Mouse (Mus musculus) megakaryocyte, embryonic 14.5 days (primary cell): ENCODE results near the gene Cd164. TPM values are rescaled to one million over a fixed set of nuclear protein-coding genes. Genes with fewer than 3 reads are reported as not detected.

Experiments
- H3K27me3 ChIP-seq: replicated peaks from 2 replicates; pipeline ENCODE3; 2012; ENCODE audit warnings: inconsistent platforms
- H3K36me3 ChIP-seq: replicated peaks from 2 replicates; pipeline ENCODE3; 2012; ENCODE audit warnings: low read length, inconsistent platforms, mixed read lengths
- H3K4me1 ChIP-seq: 2 replicates; pipeline ENCODE4 v1.6.1; 2012; ENCODE audit warnings: inconsistent platforms
- H3K4me3 ChIP-seq: replicated peaks from 2 replicates; pipeline ENCODE3; 2012; ENCODE audit warnings: moderate library complexity, mild to moderate bottlenecking, inconsistent platforms
- H3K9me3 ChIP-seq: 2 replicates; pipeline ENCODE4 v1.6.1; 2012; ENCODE audit warnings: inconsistent platforms
- FLI1 ChIP-seq: IDR thresholded peaks from 2 replicates; pipeline ENCODE4 v1.6.1; 2012; ENCODE audit warnings: low read length, inconsistent platforms, mixed read lengths
- GATA1 ChIP-seq: IDR thresholded peaks from 3 replicates; pipeline ENCODE4 v1.6.1; 2012; ENCODE audit warnings: mixed read lengths, low read length, inconsistent platforms, borderline replicate concordance
- polyA plus RNA-seq: library from polyadenylated mRNA; stranded (reverse); fragments of >175 nt; gene quantifications from 2 replicates; pipeline ENCODE4 v1.2.3, GENCODE M21; 2012; ENCODE audit warnings: low replicate concordance; ENCODE audit not compliant: insufficient read depth

Cd164 gene
- polyA plus RNA-seq: 56.7 and 184 TPM in 2 replicates

DNA sequence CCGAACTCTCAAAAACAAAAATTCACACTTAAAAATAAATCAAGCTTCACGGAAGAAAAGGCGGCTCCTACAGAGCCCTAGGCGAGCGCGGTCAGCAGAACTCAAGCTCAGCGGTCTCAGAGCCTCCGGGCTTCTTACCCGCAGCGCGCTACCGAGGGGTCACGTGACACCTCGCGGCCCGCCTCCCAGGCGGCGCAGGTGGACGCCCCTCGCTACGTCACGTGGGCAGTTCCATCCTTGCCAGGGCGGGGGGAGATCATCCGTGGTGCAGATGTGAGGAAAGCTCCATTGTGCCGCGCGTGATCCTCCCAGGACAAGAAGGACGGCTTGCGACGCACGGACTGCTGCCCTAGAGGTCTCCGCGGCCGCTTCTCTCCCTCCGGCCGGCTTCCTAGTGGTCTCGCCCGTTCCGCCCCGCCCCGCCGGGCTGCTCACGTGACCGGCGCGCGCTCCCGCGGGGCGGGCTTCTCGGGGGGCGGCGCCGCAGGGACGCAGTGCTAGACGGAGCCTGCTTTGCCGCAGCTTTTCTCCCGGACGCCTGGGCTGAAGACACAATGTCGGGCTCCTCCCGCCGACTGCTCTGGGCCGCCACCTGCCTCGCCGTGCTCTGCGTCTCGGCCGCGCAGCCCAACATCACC lies at the start of gene Cd164:
TSS of gene Cd164 (plus strand) at position 434 of the 638 bp plus-strand sequence.
- Histone ChIP-seq H3K9me3 (no peaks in the 10 kb centered on the region), H3K27me3 (peaks cover 2% of the 10 kb centered on the region), H3K4me3 (peak within 1 kb of the TSS; percentile 99), H3K4me1 (peaks cover 35% of the 10 kb centered on the region), H3K36me3 (peaks cover 7% of the 10 kb centered on the region)
- TF ChIP-seq FLI1: no peak
- no peak for TF ChIP-seq GATA1

DNA sequence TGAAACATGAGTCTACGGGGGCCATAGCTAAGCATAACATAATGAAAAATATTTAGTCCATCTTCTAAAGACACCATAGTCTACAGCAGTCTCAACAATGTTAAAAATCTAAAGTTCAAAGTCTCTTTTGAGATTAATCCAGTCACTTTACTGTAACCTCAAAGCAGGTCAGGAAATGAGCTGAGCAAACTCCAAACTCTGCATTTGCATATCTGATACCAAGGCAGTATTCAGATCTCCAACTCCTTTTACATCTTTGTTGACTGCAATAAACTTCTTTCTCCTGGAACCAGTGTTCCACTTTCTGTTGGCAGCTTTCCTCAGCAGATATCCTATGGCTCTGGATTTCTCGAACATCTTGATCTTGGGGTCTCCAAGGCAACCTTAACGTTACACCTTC lies 48.5 kb upstream of the Cd164 start:
- H3K4me3 ChIP-seq: no peak overlapping the region
- H3K9me3 ChIP-seq: no peaks in the 10 kb centered on the region
- peaks cover 1% of the 10 kb centered on the region for H3K27me3 ChIP-seq
- peaks cover 23% of the 10 kb centered on the region for H3K36me3 ChIP-seq
- peaks cover 38% of the 10 kb centered on the region for H3K4me1 ChIP-seq
- TF ChIP-seq GATA1 (no peak), FLI1 (no peak)

DNA sequence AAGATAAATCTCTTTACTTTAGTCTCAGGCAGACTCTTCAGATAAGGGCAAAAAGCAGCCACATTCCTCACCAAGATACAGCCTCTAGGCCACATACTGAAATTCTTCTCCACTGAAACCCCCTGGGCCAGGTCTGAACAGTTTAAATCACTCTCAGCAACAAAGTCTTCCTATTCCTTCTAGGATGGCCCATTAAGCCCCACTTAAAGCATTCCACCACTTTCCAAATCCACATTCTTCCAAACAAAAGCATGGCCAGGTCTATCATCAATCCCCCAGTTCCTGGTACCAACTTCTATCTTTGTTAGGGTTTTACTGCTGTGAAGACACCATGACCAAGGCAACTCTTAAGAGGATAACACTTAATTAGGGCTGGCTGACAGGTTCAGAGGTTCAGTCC lies 46.7 kb upstream of the Cd164 start:
- TF ChIP-seq GATA1 (no peak), FLI1 (no peak)
- peaks cover 56% of the 10 kb centered on the region for H3K4me1 ChIP-seq
- no peaks in the 10 kb centered on the region for H3K9me3 ChIP-seq
- peaks cover 5% of the 10 kb centered on the region for H3K27me3 ChIP-seq
- no peak overlapping the region for H3K4me3 ChIP-seq
- peaks cover 11% of the 10 kb centered on the region for H3K36me3 ChIP-seq

DNA sequence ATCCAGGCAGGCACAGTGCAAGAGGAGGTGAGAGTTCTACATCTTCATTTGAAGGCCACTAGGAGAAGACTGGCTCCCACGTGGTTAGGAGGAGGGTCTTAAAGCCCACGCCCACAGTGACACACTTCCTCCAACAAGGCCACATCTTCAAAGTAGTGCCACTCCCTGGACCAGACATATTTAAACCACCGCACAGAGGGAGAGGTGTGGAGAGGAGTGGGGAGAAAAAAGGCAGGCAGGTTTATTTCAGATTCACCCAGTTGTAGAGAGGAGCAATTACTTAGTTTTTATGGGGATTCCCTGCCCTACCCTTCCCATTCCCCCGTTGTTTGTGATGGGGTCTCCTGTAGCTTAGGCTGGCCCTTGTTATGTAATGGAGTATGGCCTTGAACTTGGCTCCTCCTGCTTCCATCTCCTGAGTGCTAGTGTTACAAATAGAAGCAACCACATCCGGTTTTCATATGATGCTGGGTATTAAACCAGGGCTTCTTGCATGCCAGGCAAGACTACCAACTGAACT lies 46.2 kb upstream of the Cd164 start:
- peak overlapping the region; percentile 12 for H3K4me3 ChIP-seq
- H3K9me3 ChIP-seq: no peaks in the 10 kb centered on the region
- H3K27me3 ChIP-seq: peaks cover 6% of the 10 kb centered on the region
- peaks cover 9% of the 10 kb centered on the region for H3K36me3 ChIP-seq
- peaks cover 61% of the 10 kb centered on the region for H3K4me1 ChIP-seq
- TF ChIP-seq FLI1: no peak
- no peak for TF ChIP-seq GATA1

DNA sequence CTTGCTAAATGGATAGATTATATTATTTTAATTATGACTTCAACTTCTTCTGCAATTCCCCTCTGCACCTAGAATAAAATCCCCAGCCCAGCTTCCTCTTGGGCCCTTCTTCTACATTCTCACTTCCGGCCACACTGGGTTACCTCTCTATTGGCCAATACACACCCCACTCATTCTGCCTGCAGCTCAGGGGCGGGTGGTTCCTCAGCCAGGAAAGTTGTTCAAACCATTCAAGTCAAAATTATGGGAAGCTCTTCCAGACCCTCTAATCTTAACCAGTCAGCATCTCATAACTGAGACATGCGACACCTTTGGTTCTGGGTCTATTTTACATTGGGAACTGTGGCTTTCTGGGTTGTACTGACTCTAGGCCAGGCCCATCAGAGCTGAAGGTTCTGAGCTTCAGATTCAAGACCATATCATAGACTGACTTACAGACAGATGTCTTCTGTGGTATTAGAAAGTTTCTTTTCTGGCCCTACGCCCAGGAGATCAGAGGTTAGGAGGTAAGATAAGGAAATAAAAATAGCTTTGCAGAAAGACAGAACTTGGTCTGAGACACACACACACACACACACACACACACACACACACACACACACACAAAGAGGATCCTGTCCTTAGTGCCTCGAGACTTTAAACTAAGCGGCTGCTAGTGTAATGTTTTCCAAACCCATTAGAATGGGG lies 45.3 kb upstream of the Cd164 start:
- Histone ChIP-seq H3K27me3 (peaks cover 14% of the 10 kb centered on the region), H3K4me1 (peaks cover 66% of the 10 kb centered on the region), H3K9me3 (no peaks in the 10 kb centered on the region), H3K4me3 (no peak overlapping the region), H3K36me3 (peaks cover 7% of the 10 kb centered on the region)
- no peak for TF ChIP-seq GATA1

DNA sequence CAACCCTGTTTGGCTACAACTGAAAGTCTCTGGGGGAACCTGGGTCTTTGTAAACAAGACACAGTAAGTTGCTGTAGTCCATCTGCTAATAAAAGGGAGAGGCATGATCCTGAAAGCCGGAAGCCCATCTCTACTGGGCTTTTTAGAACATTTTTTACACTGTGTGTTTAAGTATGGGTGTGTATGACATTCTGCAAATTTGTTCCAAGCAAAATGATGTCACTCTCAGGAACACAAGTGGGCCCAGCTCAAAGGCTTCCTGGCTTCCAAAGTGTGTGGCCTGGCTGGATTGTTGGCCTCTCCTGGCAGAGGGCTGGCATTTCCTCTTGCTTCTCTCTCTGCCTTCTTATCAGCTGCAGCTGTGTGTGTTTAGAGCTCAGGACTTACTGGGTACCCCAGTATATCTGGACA lies 44.2 kb upstream of the Cd164 start:
- H3K4me3 ChIP-seq: no peak overlapping the region
- TF ChIP-seq GATA1 (no peak), FLI1 (no peak)
- H3K36me3 ChIP-seq: peaks cover 16% of the 10 kb centered on the region
- H3K27me3 ChIP-seq: peaks cover 24% of the 10 kb centered on the region
- no peaks in the 10 kb centered on the region for H3K9me3 ChIP-seq
- peaks cover 70% of the 10 kb centered on the region for H3K4me1 ChIP-seq

DNA sequence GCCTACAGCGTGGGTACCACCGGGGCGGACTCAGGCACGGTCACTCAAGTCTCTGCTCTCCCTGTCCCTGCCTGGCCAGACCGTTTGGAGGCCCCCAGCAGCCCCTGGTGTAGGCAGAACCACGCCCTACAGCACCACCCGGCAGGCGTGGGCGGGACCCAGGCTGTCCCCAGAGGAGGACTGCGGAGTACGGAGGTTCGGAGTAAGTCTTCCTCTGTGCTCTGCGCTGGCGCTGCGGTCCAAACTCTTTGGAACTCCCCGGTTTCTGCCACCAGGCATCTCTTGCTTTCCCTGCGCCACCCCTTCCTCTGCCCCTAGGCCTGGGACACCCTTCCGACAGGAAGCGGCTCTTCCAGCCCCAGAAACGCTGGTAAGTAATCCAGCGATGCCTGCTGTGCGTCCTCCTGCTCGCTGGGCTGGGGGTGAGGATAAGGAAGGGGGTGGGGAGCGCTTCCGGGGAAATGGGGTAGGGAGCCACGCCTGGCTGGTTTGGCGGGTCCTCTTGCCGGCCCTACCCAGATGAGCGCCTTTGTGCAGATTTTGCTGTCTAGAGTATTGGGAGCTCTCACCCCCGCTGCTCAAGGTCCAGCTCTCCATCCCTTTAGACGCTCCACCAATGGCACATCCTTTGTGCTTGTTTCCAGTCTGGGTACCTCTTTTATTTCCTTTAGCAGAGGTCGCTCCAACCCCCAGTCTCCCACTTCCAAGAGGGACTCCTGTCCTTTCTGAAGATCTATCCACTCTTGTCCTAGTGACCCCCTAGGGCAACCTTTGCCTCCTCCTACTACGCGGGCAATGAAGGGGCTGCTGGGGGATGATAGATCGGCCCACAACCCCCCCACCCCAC lies 42.8 kb upstream of the Cd164 start, which contains the start of gene Mical1:
TSS of gene Mical1 (plus strand) at position 144 of the 847 bp plus-strand sequence.
- H3K9me3 ChIP-seq: no peaks in the 10 kb centered on the region
- TF ChIP-seq GATA1 (no peak), FLI1 (no peak)
- peak within 1 kb of the TSS; percentile 92 for H3K4me3 ChIP-seq
- H3K36me3 ChIP-seq: peaks cover 27% of the 10 kb centered on the region
- peaks cover 32% of the 10 kb centered on the region for H3K27me3 ChIP-seq
- peaks cover 75% of the 10 kb centered on the region for H3K4me1 ChIP-seq

DNA sequence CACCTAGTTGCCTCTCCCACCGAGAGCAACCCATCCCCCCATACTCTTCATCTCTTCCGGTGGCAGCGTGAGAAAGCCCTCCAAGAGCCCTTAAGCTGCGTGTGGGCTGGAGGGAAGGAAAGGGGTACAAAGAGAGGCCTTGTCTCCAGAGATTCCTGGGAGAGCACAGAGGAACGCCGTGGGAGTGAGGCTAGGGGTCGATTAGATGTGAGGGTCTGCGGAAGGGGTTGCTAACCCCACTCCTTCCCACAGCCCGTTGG lies 42.3 kb upstream of the Cd164 start:
- TF ChIP-seq GATA1 (no peak), FLI1 (no peak)
- peaks cover 78% of the 10 kb centered on the region for H3K4me1 ChIP-seq
- H3K4me3 ChIP-seq: peak overlapping the region; percentile 92
- peaks cover 33% of the 10 kb centered on the region for H3K36me3 ChIP-seq
- no peaks in the 10 kb centered on the region for H3K9me3 ChIP-seq
- H3K27me3 ChIP-seq: peaks cover 37% of the 10 kb centered on the region

DNA sequence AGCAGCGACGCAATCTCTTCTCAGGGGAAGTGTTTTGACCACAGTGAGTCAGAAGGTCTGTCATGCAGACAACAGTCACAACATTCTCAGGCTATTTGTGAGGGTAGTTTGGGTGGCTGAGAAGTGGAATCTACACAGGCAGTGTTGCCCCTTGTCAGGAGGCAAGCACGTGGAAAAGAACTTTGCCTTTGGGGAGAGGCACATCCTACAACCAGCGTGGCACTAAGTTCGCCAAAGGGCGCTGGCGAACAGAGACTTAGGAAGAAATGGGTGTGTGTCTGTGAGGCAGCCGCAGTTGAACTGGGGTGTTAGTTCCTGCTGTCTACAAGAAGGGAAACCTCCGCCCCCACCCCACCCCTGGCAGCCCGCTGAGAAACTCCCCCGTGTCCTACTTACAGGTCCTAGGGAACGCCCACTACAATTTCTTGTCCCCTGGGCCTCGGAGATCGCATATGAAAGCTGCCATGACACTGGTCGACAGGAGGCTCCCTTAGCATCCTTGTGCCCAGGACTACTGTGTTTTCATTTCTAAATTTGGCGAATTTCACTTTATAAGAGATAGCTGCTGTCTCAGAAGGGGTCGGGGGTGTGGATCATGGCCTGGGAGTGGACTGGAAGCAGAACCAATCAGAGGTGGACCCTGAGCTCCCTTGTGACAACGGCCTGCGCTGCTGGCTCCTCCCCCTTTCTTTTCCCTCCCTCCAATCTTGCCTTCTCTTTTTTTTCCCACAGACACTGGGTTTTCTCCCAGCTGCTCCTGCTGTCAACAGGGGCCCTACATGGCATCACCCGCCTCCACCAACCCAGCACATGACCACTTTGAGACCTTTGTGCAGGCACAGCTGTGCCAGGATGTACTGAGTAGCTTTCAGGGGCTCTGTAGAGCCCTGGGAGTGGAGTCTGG lies 41.7 kb upstream of the Cd164 start:
- peaks cover 43% of the 10 kb centered on the region for H3K27me3 ChIP-seq
- TF ChIP-seq FLI1 (no peak), GATA1 (peak; percentile 13; the same call in 1 of the 3 replicates)
- peaks cover 39% of the 10 kb centered on the region for H3K36me3 ChIP-seq
- peak overlapping the region; percentile 92 for H3K4me3 ChIP-seq
- no peaks in the 10 kb centered on the region for H3K9me3 ChIP-seq
- H3K4me1 ChIP-seq: peaks cover 76% of the 10 kb centered on the region
